Mouse (Mus musculus): ENCODE results near the gene Gng7.

- no peak for TF ChIP-seq CTCF (IDR thresholded peaks at IDR 0.05; ENCODE audit: low read depth)
- no peak for TF ChIP-seq EP300 (IDR thresholded peaks at IDR 0.05; ENCODE audit: low read depth)
Observed at GRCm38 (mm10) chr10:80934136-80934985, 80.4 kb downstream of the Gng7 start.
